Mouse (Mus musculus) v-Abl transformed pro-B cells (cell line): ENCODE results near the gene Hmga2.

Experiments
- in situ Hi-C, 2 experiments: fragments of 400-800 bp; cut with MboI; formaldehyde crosslinking; loops; one replicate each; pipeline ENCODE4 v1.15.1; 2025; ENCODE audit not compliant: unreplicated experiment in 2 of 2

Hmga2 gene

GRCm38 (mm10) chr10:120474301-120474700, 2.0 kb downstream of the Hmga2 start:
- in situ Hi-C loops = no loop called here

GRCm38 (mm10) chr10:120473218-120473617, 3.1 kb downstream of the Hmga2 start:
- in situ Hi-C loops = no loop called here

GRCm38 (mm10) chr10:120472606-120473005, 3.7 kb downstream of the Hmga2 start:
- in situ Hi-C loops = no loop called here

- in situ Hi-C loops = no loop called here
Observed at GRCm38 (mm10) chr10:120465121-120465520, 11.1 kb downstream of the Hmga2 start.

GRCm38 (mm10) chr10:120461769-120462168, 14.5 kb downstream of the Hmga2 start:
- in situ Hi-C loops = no loop called here

GRCm38 (mm10) chr10:120461301-120461700, 15.0 kb downstream of the Hmga2 start:
- in situ Hi-C loops = no loop called here

- in situ Hi-C loops = no loop called here
Observed at GRCm38 (mm10) chr10:120458866-120459265, 17.4 kb downstream of the Hmga2 start.

GRCm38 (mm10) chr10:120449661-120450284, 26.5 kb downstream of the Hmga2 start:
- in situ Hi-C loops = no loop called here

GRCm38 (mm10) chr10:120446799-120447198, 29.5 kb downstream of the Hmga2 start:
- in situ Hi-C loops = no loop called here

GRCm38 (mm10) chr10:120446206-120446605, 30.1 kb downstream of the Hmga2 start:
- in situ Hi-C loops = no loop called here

GRCm38 (mm10) chr10:120444463-120445070, 31.7 kb downstream of the Hmga2 start:
- in situ Hi-C loops = no loop called here

- in situ Hi-C loops = no loop called here
Observed at GRCm38 (mm10) chr10:120443757-120444311, 32.4 kb downstream of the Hmga2 start.

GRCm38 (mm10) chr10:120441254-120441653, 35.0 kb downstream of the Hmga2 start:
- in situ Hi-C loops = no loop called here

- in situ Hi-C loops = no loop called here
Observed at GRCm38 (mm10) chr10:120434433-120434832, 41.8 kb downstream of the Hmga2 start.

GRCm38 (mm10) chr10:120433463-120433815, 42.8 kb downstream of the Hmga2 start:
- in situ Hi-C loops = no loop called here

- in situ Hi-C loops = no loop called here
Observed at GRCm38 (mm10) chr10:120432731-120433462, 43.4 kb downstream of the Hmga2 start.

GRCm38 (mm10) chr10:120432081-120432480, 44.2 kb downstream of the Hmga2 start:
- in situ Hi-C loops = no loop called here

GRCm38 (mm10) chr10:120431435-120431834, 44.8 kb downstream of the Hmga2 start:
- in situ Hi-C loops = no loop called here

- in situ Hi-C loops = no loop called here
Observed at GRCm38 (mm10) chr10:120430422-120430821, 45.8 kb downstream of the Hmga2 start.

GRCm38 (mm10) chr10:120429758-120430259, 46.5 kb downstream of the Hmga2 start:
- in situ Hi-C loops = no loop called here

- in situ Hi-C loops = no loop called here
Observed at GRCm38 (mm10) chr10:120429199-120429551, 47.1 kb downstream of the Hmga2 start.
